Mouse (Mus musculus): ENCODE data around the gene Tspo2. TPM values are rescaled to one million over a fixed set of nuclear protein-coding genes. Genes with fewer than 3 reads are reported as not detected.

Gene Tspo2
- total RNA-seq, 1 experiment from 2014 or later: 5.9 TPM

DNA sequence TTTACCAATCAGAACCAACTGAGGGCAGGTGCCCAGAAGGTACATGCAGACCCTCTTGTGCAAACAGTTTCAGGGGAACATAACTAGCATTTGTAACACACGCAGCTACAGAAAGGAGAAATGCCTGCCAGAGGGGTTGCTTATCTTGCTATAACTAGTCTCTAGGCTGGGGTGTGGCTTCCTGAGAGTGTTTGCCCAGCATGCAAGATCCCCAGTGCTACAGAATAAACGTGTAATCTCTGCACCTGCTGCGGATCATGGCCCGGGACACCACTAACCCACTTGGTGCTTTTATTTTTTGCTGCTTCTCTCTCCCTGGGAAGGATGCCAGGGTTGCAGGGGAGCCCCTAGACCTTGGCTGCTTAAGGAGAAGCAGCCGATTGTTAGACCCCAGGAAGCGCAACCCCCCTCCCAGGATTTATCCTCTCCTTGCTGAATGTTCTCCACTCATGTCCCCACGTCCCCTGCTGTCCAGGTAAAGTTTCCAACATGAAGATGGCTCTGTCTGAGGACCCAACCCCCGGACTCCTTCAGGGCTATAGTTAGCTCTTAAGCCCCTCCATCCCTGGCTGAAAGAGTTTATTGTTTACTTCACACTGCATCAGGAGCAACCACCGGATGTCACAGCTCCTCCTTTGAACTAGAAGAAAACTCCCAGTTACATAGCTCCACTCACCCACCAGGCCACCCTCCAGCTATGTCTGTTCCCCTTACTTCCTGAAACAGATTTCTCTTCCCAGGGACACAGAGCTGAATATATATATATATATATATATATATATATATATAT is 25.3 kb downstream of the Tspo2 start:
- 0 out of 2 replicates have a peak, but pooled peaks have one; percentile 12 for ATAC-seq (replicated peaks; ENCODE audit: insufficient number of reproducible peaks, low FRiP score, low TSS enrichment, poor library complexity, severe bottlenecking)

DNA sequence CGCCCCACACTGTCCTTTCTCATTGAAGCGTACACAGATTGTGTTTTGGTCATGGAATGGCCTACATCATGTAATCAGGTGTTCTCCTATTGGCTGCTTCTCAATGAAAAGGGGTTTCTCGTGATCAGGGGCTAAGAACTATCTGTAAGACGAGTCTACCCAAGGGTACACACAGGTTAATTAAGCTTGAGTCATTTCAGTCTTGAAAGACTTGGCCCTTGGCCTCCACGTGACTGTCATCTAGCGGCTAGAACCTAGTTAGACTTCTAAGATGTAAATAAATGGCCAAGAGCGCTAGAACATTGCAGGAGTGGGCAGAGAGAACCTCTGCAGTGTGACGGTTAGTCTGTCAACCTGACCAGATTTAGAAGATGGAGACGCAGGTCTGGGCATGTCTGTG is 27.1 kb downstream of the Tspo2 start:
- no peak for ATAC-seq (replicated peaks; ENCODE audit: insufficient number of reproducible peaks, low FRiP score, low TSS enrichment, poor library complexity, severe bottlenecking)

- no peak for ATAC-seq (replicated peaks; ENCODE audit: insufficient number of reproducible peaks, low FRiP score, low TSS enrichment, poor library complexity, severe bottlenecking)
Measured at GRCm38 (mm10) chr17:48419571-48419970, 31.8 kb downstream of the Tspo2 start.

DNA sequence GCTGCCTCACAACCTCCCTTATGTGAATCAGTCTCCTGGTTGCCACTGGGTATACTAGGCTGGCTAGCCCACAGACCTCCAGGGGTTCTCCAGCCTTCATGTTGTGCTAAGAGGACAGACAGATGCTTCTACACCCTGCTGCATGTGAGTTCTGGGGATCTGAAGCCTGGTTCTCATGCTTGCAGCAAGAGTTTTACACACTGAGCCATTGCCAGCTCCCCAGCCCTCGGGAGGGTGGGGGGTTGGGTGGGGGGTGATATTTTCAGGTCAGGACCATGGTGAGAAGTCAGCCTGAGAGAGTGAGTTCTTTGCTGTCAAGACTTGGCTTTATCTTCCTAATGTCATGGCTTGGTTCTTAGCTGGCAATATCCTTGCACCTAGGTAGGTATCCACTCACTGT is 32.5 kb downstream of the Tspo2 start:
- ATAC-seq (replicated peaks; ENCODE audit: insufficient number of reproducible peaks, low FRiP score, low TSS enrichment, poor library complexity, severe bottlenecking): no peak

DNA sequence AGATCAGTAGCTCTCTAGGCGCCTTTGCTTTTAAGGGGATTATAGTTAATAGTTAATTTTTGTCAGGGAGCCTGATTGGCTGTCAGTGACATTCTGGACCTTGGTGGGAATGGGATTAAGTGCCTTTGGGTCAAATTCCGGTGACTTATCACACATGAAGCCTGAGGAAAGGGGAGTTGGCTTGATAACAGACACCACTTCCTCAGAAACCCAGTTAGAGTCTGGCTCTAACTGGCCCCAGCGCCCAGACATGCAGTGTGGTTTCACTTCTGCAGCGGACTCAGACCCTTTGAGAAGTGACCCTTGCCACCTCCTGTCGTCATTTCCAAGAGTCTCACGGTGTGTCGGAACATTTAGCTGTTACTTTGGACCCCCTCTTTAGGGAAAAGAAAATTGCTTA is 33.1 kb downstream of the Tspo2 start:
- peak; percentile 75 for ATAC-seq (replicated peaks; ENCODE audit: insufficient number of reproducible peaks, low FRiP score, low TSS enrichment, poor library complexity, severe bottlenecking)

DNA sequence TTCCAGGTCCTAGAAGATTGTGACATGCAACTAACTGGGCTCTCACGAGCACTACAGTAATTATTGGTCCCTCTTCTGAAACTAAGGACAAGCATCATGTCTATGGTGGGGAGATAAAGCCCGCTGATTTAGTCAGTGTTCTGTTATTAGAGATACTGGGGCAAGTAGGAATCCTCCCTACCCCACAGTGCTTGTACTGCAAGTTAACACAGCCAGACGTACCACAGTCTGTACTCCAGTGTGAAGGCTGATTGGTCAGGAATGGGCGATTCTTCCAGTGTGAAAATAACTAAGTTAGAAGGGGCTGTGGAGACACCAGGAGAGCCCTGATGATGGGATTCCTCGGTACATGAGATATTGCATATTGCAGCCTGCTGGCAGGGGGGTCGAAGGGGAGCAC is 33.8 kb downstream of the Tspo2 start:
- no peak for ATAC-seq (replicated peaks; ENCODE audit: insufficient number of reproducible peaks, low FRiP score, low TSS enrichment, poor library complexity, severe bottlenecking)

- ATAC-seq (replicated peaks; ENCODE audit: insufficient number of reproducible peaks, low FRiP score, low TSS enrichment, poor library complexity, severe bottlenecking): no peak
Measured at GRCm38 (mm10) chr17:48416425-48417195, 34.7 kb downstream of the Tspo2 start.

DNA sequence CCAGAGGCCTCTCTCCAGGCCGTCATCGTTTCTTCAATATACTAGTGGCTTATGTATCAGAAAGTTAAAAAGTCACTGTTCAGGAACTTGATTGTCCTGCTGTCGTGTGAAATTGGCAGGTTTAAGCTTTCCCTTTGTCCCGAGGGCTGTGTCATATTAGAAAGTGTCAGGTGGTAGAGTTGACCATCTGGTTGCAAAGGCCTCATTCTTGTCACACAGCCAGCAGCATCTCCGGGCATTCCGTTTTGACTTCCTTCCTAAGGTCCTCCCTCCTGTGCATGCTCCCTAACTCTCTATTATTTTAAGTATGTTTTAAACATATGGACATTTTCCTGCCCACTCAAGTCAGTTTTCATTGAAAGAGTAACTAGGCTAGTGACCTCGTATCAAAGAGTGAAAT is 35.3 kb downstream of the Tspo2 start:
- no peak for ATAC-seq (replicated peaks; ENCODE audit: insufficient number of reproducible peaks, low FRiP score, low TSS enrichment, poor library complexity, severe bottlenecking)

DNA sequence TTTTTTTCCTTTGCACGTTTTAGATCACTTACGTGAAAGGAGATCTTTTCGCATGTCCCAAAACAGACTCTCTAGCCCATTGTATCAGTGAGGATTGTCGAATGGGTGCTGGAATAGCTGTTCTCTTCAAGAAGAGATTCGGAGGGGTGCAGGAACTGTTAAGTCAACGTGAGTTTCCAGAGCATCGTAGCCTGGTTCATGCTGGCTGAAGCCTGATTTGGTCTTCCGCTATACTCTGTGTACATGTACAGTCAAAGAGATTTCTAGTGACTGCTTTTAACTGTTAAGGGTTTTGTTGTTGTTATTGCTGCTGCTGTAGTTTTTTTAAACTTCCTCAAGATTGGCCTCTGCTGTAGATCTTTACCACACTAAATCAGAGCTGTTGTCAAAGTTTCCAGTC is 40.1 kb downstream of the Tspo2 start:
- no peak for ATAC-seq (replicated peaks; ENCODE audit: insufficient number of reproducible peaks, low FRiP score, low TSS enrichment, poor library complexity, severe bottlenecking)

GRCm38 (mm10) chr17:48410299-48410785 is 41.0 kb downstream of the Tspo2 start:
- ATAC-seq (replicated peaks; ENCODE audit: insufficient number of reproducible peaks, low FRiP score, low TSS enrichment, poor library complexity, severe bottlenecking): peak; percentile 11

GRCm38 (mm10) chr17:48409380-48410298 is 41.7 kb downstream of the Tspo2 start, which contains the start of the genes Nfya and Oard1:
Nfya (minus strand) TSS chr17:48409906.
Oard1 (plus strand) TSS chr17:48410014.
- ATAC-seq (replicated peaks; ENCODE audit: insufficient number of reproducible peaks, low FRiP score, low TSS enrichment, poor library complexity, severe bottlenecking): peak; percentile 72

GRCm38 (mm10) chr17:48408526-48409291 is 42.6 kb downstream of the Tspo2 start:
- peak; percentile 51 for ATAC-seq (replicated peaks; ENCODE audit: insufficient number of reproducible peaks, low FRiP score, low TSS enrichment, poor library complexity, severe bottlenecking)

DNA sequence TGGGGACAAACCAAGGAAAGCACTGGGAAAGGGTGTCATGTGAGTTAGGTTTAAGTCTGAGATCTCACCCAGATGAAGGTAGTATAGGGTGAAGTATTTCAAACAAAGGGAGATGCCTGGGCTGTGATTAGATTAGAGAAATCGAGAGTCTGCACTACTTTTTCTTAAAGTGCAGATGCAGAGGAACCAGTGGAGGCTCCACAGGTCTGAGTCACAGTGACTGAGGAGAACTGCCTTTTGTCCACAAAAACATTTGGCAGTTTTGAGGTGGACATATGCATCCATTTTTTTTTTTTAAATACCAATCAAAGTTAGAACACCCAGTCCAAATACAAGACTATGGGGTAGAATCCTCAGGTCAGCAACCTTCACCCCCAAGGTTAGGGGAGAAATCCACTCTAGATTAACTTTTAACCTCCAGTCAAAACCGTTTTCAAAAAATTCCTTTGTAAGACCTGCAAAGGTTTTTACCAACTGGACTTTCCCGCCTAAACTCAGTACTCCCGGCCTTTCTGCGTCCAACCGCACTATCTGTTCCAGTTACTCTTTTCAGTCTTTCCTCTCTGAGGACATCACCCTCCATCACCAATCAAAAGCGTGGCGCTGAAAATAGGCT is 43.3 kb downstream of the Tspo2 start:
- ATAC-seq (replicated peaks; ENCODE audit: insufficient number of reproducible peaks, low FRiP score, low TSS enrichment, poor library complexity, severe bottlenecking): no peak

GRCm38 (mm10) chr17:48407154-48407553 is 44.2 kb downstream of the Tspo2 start:
- ATAC-seq (replicated peaks; ENCODE audit: insufficient number of reproducible peaks, low FRiP score, low TSS enrichment, poor library complexity, severe bottlenecking): no peak

- no peak for ATAC-seq (replicated peaks; ENCODE audit: insufficient number of reproducible peaks, low FRiP score, low TSS enrichment, poor library complexity, severe bottlenecking)
Measured at GRCm38 (mm10) chr17:48404706-48405105, 46.6 kb downstream of the Tspo2 start.

DNA sequence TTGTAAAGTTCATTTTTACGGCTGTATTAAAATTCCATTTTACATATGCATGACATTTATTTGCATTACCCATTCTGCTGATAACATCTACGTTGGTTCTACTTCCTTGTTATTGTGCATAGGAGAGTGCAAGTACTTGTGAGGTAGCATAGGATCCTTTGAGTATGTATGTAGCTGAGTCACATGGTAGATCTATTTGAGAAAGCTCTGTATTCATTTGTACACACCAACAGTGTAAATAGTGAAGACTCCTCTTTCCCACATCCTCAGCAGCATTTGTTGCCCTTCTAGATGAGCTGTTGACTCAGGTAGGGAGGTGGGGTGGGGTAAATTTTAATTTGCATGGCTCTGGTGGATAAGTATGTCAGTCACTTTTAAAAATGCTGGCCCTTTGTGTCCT is 47.5 kb downstream of the Tspo2 start:
- no peak for ATAC-seq (replicated peaks; ENCODE audit: insufficient number of reproducible peaks, low FRiP score, low TSS enrichment, poor library complexity, severe bottlenecking)

DNA sequence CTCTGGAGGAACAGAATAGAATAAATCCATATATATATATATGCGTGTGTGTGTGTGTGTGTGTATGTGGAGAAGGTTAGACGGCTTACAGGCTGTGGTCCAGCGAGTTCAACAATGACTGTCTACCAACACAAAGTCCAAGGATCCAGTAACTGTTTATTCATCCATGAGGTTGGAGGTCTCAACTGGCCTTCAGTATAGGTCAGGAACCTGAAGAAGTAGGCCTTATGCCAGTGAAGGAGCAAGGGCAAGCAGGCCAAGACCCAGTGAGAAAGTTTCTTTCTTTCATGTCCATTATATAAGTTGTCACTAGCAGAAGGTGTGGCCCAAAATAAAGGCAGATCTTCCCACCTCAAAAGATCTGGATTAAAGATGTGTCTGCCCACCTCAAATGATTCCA is 48.6 kb downstream of the Tspo2 start:
- no peak for ATAC-seq (replicated peaks; ENCODE audit: insufficient number of reproducible peaks, low FRiP score, low TSS enrichment, poor library complexity, severe bottlenecking)

DNA sequence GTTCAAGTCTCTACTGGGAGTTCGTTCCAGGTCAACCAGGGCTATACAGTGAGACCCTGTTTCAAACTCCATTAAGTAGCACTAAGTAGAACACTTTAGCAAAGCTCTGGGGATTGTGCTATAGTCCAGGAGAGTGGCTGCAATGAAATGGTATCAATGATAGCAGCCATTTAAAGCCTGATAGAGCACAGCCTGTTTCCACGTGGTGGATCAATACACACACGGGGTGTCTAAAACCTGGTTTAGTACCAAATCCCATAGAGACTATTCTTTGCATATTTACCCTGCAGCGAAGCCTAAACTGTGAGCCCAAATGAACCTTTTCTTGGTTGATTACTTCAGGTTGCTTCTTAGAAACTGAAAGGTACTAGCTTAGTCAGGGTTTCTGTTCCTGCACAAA is 49.6 kb downstream of the Tspo2 start:
- ATAC-seq (replicated peaks; ENCODE audit: insufficient number of reproducible peaks, low FRiP score, low TSS enrichment, poor library complexity, severe bottlenecking): no peak
